Mouse (Mus musculus) G1E-ER4 (cell line): ENCODE data around the gene Clic5. TPM values are rescaled to one million over a fixed set of nuclear protein-coding genes. Genes with fewer than 3 reads are reported as not detected.

ENCODE experiments used
- GATA1 ChIP-seq: IDR thresholded peaks from one replicate; pipeline ENCODE4 v1.8.0; 2012; ENCODE audit warnings: low read length, inconsistent platforms
- polyA plus RNA-seq: library from polyadenylated mRNA; stranded (reverse); fragments of >175 nt; gene quantifications from 2 replicates; pipeline ENCODE4 v1.2.3, GENCODE M21; 2012

Gene Clic5
- polyA plus RNA-seq, 1 experiment: not detected

DNA sequence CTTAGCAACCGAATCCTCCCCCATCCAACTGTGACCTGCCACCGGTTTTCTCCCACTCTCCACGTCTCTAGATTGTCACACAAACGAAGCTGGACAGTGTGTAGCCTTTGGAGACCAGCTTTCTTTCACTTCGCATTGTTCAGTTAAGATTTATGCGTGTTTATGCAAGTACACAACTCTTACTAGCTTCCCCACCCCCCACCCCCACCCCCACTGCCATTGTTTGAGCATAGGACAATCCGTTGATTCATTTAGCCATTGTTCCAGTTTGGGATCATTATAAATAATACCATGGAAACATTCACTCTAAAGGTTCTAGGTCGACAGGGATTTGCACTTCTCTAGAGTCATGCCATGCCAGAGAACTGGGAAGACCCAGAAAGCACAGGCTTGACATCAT is 7.0 kb upstream of the Clic5 start:
- TF ChIP-seq GATA1: no peak

DNA sequence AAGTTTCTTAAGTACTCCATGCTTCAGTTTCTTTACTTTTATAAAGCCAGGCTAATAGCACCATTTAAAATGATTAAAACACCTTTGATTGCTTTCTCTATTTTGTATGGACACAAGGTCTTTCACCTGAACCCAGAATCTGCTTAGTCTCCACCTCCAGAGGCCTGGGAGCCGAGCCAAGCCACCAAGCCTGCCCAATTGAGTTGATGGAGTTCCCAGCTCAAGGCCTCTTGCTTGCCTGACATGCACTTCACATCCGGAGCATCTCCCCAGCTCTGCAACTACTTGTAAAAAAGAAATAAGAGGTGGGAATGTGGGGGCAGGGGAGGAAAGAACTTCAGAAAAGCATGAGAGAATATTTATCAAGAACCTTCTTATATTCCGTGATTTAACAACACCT is 1.5 kb upstream of the Clic5 start:
- TF ChIP-seq GATA1: no peak

DNA sequence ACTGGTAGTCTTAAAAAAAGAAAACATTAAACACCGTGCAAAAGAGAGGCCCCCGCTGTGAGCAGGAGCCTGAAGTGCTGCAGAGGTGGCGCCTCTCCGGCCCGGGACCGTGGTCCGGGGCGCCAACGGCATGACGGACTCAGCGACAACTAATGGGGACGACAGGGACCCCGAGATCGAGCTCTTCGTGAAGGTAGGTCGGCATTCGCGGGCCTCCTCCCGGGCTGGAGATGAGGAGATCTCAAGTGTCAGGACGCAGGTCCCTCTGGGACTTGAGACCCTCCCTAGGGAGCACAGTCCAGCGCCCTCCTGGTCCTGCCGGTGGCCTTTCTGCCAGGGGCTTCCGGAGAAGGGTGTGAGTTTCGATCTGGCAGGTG is 373 bp downstream of the Clic5 start:
- TF ChIP-seq GATA1: no peak

DNA sequence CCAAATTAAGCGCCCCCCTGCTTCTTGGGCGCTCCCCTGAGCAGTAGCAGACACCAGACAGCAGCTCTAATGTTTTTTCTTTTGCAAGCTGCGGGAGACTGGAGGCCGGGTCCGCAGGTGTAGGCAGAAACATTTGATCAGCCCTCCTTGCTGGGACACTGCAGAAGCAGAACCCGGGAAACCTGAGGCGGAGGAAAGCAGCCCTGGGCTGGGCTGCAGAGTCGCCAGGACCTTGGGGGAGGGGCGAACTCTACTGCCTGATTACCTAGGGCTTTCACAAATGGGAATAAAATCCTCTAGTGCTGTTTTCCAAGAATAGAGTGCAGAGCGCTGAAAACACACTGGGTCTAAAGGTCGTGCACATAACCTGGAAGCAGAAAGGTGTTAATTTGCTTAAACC is 1.3 kb downstream of the Clic5 start:
- no peak for TF ChIP-seq GATA1

DNA sequence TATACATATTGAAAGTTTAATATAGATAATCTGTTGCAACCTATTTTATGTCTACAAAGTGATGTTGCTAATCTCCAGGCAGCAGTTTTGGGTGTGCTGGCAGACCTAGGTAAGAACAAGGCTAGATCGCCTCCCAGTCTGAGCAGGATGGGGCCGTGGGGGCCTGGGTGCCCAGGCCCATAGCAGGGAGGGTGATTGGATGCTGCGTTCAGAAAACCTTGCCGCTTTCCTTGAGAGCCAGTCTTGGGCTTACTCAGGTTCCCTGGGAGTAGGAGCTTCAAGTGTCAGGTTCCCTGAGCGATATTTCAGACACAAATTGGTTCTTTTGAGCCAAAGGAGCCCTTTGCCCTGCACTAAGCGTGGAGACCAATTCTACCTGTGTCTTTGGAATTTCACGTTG is 1.9 kb downstream of the Clic5 start:
- no peak for TF ChIP-seq GATA1

DNA sequence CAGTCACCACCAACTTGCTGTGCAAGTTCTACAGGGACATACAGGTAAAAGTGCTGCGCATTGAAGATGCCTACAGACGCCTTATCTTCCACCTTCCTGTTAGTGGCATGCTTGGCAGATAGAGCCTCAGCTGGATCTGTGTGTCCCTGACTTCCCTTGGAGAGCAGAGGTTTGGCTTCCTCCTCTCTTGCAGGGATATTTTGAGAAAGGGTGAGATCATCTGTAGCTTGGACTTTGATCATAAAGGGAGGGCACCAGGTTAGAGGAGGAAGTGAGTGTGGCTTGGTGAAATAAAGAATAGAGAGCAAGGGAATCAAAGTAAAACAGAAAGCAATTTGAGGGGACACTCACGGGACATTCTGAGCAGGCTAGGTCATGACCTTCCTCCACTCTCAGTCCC is 4.6 kb downstream of the Clic5 start:
- TF ChIP-seq GATA1: no peak

DNA sequence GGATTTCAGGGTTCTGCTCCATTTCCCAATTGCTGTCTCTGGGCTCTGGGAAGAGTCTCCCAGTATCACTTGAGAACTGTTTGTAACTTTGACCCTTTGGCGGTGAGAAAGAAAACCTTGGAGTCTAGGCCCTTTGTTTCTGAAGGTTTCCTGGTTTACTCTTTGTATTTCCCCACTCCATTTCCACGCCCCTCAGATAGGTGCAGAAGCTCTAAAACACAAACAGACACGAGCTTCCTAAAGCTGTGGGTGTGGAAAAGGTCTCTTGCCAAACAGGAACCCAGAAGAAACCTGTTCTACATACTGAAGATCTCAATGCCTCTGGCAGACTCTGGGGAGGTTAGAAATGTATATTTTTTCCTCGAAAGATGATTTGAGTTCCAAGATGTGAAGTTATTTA is 10.8 kb downstream of the Clic5 start:
- TF ChIP-seq GATA1: no peak

DNA sequence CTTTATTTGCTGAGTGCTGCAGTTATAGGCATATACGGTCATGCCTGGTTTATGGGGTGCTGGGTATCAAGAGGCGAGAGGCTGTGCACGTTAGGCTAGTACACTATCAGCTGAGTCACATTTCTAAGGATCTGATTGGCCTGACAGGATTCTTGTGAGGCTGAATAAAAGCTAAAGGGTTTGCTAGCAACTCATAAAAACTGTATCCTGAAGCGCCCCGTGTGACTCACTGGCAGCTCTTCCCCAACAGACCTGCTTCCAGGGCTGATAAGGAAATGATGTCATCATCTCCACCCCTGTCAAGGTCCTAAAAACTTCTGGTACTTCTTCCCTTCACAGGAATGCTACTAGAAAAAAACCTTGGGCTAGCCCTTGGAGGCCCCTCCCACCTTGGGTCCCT is 14.6 kb downstream of the Clic5 start:
- no peak for TF ChIP-seq GATA1

DNA sequence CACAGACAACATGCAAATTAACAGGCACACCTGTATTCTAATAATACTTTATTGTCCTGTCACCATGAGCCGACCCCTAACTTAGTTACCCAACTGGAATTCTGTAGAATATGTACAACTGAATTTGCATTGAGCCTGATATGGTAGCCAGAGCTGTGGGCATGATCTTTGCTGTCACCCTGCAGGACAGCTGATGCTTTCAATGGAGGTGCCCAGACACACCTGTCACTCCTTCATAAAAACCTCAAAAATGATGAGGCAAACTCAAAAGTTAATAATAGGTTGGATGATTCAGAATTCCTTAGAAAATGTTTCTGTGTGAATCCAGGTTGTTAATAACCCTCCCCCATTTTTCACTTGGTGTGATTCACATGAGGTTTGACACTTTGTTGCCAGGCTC is 16.4 kb downstream of the Clic5 start:
- no peak for TF ChIP-seq GATA1

DNA sequence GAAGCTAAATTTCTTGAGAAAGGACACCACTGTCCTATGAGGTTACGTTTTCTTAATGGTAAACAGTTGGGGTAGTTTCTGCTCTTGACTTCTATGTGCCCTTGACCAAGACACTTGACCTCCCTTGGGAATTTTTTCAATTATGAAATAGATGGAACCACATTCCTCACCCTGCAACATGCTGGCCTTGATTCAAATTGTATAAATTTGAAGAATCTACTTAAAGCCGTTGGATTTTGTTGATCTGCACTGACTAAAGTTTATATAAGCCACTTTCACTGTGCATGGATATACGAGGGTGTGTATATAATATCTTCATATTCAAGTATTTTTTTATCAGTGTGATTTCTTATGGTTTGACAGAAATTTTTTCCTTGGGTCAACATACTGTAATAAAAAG is 17.2 kb downstream of the Clic5 start:
- no peak for TF ChIP-seq GATA1

DNA sequence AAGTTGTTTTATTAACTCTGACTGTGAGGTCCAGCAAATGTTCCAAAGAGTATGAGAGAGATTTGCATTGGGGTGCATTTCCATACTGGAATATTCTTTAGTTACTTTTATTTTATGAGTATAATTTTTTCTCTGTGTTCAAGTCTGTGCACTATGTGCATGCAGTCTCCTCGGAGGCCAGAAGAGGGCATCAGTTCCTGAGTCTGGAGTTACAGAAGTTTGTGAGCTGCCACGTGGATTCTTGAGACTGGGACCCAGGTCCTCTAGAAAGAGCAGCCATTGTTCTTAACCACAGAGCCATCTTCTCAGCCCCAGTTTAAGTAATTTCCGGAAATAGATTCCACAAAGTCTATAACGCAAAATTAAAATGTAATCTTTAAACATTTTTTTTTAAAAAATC is 20.5 kb downstream of the Clic5 start:
- no peak for TF ChIP-seq GATA1

DNA sequence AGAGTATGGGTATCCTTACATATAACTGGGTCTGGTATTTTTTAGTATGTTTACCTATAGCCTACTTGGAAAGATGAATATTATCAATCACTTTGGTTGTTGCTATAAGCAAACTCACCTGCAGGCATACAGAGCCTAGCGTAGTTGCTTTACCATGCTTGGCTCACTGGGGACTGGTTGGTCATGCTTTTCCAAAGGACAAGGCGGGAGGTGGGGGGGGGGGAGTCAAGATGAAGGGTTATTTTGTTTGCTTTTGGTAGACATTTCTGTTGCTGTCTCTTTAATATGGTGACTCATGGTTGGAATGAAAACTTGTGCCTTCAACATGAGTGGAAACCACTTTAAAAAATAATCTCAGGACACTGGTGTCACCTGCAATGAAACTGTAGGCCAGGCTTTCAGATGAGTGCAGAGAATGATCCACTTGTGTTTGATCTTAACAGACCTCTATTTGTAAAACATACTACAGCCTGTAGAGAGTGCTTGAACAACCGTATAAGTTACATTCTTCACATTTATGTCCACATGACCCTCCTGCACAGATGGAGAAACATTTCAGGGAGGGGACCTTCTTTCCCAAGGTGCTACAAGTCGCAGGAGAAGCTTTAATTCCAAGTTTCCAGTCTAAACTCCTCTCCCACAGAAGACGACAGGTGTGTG is 24.7 kb downstream of the Clic5 start:
- no peak for TF ChIP-seq GATA1

DNA sequence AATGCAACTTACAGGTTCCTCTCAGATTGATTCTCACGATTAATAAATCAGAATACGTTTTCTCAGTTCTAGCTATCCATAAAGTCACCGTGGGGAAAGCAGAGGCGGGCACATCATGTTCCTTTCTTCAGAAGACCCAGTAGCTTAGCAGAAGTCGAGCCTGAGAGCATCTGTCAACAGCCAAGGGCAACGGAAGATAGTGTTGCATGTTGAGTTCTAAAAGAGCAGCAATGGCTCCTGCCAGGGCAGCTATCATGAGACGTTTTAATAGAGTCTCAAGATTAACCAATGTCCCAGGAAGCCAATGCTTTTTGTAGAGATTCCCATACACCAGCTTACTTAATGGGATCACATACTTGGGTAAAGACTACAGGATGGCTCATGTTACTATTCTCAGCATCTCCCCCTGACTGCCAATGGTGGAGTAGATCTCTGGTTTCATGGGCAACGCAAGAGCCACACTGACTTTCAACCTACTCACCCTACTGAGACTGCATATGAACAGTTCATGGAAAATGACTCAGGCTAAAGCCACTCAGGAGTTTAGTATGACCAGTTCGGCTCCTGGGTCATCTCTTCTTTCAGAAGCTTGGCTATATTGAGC is 26.9 kb downstream of the Clic5 start:
- no peak for TF ChIP-seq GATA1

DNA sequence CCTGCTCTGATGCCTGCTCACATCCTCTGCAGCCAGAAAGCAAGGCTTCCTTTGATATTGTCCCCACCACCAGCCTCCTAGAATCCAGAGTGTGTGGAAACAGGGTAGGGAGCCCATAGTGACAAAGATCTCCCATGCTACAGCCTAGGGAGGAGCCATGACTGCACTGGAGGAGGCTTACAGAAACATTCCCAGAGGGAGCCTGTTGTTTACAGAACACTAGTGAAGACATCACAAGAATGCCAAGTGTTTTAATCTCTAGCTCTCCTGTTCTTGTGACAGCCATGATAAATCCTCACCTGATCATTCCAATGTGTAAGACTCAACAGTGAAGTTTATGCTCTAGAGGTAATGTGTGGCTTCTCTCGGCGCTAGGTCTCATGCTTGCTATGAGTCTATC is 28.8 kb downstream of the Clic5 start:
- no peak for TF ChIP-seq GATA1

DNA sequence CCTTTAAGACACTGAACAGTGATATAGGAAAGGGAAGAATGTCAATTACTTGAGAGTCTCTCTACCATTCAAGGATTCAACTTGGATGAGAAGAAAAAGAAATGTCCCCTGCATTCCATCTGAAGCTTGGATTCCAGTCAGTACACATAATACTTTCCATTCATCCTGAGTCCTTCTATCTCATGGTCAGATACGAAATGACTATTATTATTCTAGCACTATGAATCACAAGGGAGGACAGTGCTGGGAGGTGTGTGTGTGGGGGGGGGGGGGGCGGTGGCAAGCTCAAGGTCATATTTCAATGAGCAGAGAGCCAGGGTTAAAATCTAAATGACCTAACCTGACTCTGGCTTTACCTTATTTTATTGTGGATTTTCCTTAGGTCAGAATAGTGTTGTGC is 31.6 kb downstream of the Clic5 start:
- TF ChIP-seq GATA1: no peak

DNA sequence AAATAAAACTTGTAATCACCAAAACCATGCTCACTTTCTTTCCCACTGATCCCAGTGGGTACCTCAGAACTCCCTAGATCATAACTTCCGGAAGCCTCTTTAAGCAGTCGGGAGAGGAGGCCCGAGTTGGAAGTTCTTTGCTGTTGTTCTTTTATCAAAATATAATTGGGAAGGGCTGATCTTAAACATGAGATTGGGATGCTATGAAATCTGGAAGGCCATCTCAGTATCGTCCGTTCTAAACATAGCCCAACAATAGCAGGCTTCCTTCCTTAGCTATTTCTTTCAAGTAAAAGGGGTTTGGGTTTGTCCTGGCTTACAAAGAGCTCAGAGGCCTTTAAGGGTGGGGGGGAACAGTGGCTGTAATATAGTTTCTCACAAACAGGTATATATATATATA is 40.0 kb downstream of the Clic5 start:
- TF ChIP-seq GATA1: no peak

DNA sequence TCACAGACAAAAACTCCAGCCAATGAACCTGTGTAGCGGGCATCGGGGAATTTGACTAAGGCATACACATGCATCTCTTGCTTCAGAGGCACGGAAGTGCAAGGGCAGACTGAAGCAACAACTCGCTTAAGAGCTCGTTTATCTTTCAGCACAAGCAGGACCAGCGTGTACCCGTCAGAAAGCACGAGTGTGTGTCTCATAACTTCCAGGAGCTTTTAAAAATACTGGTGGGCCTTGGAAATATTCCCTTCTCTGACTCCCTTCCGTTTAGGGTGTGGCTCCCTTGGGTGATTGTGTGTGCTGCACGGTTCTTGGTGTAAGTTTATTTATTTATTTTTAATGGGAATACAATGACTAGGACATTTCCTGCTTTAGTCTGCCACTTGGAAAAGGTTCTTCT is 41.7 kb downstream of the Clic5 start:
- no peak for TF ChIP-seq GATA1
